Mouse (Mus musculus) layer of hippocampus, adult 2 months (tissue): ENCODE measurements around the gene Mapre1. TPM values are rescaled to one million over a fixed set of nuclear protein-coding genes. Genes with fewer than 3 reads are reported as not detected.

Experiments used
- DNase-seq, 2 experiments: peaks; one replicate each; pipeline ENCODE4 v3.0.0; 2022; ENCODE audit warnings: low spot score in 2 of 2
- H3K27ac ChIP-seq: fragments of 200-600 bp; 2 replicates; pipeline ENCODE4 v1.8.1; 2022
- H3K4me3 ChIP-seq: fragments of 200-600 bp; 2 replicates; pipeline ENCODE4 v1.8.1; 2022; ENCODE audit warnings: mild to moderate bottlenecking
- CTCF ChIP-seq: fragments of 200-600 bp; conservative IDR thresholded peaks from 2 replicates; pipeline ENCODE4 v1.8.1; 2022; ENCODE audit warnings: antibody characterized with exemption, mild to moderate bottlenecking, moderate library complexity
- total RNA-seq, 2 experiments: library from RNA; stranded (reverse); gene quantifications; 2 replicates each; pipeline ENCODE4 v1.2.3; 2021

The Mapre1 gene
- total RNA-seq, 2 experiments from 2014 or later: 72.4 to 75.8 TPM

DNA sequence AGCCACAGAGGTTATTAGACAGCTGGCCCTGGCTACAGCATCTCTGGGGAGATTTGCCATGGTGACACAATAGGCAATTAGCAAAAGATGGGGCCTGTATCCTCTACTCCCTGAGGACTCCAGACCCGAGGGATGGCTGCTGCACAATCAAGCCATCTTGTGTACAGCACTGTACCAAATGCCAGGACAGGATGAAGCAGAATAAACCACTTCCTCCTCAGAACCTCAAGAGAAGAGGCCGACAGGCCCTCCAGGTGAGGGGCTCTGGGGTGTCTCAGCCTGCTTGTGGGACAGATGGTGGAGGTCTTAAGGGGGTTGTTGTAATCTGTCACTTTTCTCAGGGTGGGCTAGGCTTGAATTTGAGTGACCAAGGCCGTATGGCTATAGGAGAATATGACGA, 7.0 kb upstream of the Mapre1 start:
- no peak overlapping the region for H3K4me3 ChIP-seq
- H3K27ac ChIP-seq: no peak overlapping the region
- TF ChIP-seq CTCF: no peak
- no peak for DNase-seq

DNA sequence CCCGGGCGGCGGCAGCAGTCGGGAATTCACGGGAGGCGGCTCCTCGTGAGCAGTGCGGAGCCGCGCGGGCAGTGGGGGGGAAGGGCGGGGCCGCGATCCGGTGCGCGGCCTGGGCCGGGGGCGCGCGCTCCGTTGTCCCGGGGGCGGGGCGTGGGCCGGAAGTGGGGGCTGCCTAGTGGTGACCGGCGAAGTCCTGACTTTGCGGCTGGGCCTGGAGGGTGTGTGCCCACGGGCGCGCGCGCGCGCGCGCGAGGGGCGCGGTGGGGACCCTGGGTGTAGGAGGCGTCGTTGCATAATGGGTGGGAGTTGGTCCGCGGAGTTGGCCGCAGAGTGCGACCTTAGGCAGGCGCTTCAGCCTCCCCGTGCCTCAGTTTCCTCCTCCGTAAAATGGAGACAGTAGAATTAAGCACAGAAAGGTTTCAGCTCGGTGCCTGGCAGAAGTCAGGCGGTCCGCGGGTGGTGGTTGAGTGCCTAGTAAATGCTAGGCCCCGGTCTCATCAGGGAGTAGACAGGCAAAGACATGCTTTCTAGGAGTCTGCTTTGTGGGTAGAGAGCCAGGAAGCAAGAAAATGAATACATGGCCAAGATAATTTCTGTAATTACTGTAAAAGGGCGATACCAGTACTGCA, 477 bp downstream of the Mapre1 start:
- Histone ChIP-seq H3K27ac (peak overlapping the region; percentile 98), H3K4me3 (peak overlapping the region; percentile 89)
- DNase-seq: peak; percentile 10 to 13
- TF ChIP-seq CTCF: no peak

DNA sequence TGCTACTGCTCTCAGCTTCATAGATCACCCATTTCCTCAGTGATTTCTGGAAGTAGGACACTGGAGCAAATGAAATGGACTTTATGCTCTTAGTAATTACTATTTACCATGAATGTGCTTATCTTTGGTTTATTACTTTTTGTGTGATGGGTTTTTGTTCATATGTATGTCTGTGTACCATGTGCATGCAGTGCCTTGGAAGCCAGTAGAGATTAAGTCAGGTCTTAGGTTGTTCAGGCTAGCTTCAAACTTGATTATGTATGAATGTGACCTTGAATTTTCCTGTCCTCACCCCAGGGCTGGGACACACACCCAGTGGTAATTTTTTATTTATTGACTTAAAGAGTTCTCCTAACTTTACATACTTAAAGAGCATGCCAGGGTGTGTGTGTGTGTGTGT, 6.9 kb downstream of the Mapre1 start:
- no peak for DNase-seq
- no peak for TF ChIP-seq CTCF
- no peak overlapping the region for H3K27ac ChIP-seq
- no peak overlapping the region for H3K4me3 ChIP-seq

- no peak for TF ChIP-seq CTCF
These were observed 9.3 kb downstream of the Mapre1 start for GRCm38 (mm10) chr2:153750363-153750762.

DNA sequence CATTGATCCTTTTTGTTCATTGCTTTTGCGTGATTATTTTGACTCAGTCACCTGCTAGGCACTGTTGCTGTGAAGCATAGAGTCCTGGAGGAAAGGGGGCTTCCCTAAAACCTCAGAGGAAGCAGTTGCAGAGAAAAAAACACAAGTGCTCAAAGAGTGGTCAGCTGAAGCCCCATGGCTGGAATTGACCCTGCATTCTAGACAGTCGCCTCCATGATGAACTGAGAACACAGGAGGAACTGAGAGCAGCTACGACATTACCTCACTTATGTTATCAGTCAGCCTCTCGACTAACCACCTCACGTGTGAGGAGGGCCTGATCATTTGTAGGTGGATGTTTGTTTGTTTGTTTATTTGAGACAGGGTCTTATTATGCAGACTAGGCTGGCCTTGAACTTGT, 21.0 kb downstream of the Mapre1 start:
- DNase-seq: no peak
- no peak overlapping the region for H3K27ac ChIP-seq
- TF ChIP-seq CTCF: no peak
- no peak overlapping the region for H3K4me3 ChIP-seq

More at GRCm38 (mm10) chr2:153750363-153750762, 9.3 kb downstream of the Mapre1 start:
- Histone ChIP-seq H3K27ac (no peak overlapping the region), H3K4me3 (no peak overlapping the region)
- DNase-seq: no peak

DNA sequence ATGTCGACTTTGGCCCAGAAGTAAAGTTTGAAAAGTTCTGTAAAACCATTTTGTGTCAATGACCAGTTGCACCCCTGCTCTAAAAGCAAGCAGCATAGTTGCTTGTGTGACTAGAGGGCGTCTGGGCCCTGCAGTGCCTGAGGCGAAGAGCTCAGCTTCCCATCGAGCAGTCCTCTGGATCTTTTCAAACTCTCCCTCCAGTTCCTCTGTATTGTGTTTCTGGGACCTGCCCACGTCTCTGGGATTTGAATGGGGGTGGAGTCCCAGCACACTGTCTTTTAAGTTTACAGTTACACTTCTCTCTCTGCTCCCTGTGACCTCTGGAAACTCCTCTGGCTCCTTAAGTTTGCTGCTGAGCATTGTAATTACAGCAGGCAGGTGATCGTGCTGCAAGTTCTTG, 26.4 kb downstream of the Mapre1 start:
- Histone ChIP-seq H3K4me3 (no peak overlapping the region), H3K27ac (no peak overlapping the region)
- TF ChIP-seq CTCF: no peak
- DNase-seq: no peak

DNA sequence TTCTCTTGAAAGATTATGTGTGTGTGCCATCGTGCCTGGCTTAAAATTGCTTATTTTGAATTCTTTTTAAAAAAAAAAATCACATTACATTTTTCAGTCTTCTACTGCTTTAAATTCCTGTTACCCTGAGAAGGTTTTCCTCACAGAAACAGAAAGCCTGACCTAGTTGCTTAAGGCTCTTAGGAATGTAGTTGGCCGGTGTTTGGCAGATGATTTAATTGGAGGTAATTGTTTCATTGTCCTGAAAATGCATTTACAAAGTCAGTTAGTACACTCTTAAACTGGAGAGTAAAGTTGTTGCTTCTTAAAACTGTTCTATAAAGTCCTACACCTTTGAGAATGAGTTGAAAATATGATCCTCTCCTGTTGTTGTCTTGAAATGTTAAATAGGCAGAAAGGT, 27.8 kb downstream of the Mapre1 start:
- DNase-seq: no peak
- Histone ChIP-seq H3K4me3 (no peak overlapping the region), H3K27ac (0 out of 2 replicates have a peak overlapping the region, but pooled peaks have one; percentile 15)
- no peak for TF ChIP-seq CTCF

DNA sequence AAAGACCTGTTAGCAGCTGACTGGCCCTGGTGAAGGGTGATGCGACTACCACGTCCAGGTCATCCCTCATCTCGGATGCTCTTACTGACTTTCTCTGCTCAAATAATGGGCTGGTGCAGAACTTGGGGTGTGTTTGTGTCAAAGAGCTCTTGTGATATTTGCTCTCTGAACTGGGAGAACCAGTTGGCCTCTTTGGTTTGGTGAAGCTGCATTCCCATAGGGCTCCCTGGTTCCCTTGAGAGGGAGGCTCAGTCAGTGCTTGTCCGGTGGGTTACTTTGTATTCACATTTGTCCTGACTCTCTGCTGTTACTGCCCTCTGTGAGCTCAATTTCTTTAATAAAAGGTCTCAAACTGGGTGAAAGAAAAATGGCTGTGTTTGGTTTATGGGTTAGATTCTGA, 31.9 kb downstream of the Mapre1 start:
- Histone ChIP-seq H3K4me3 (no peak overlapping the region), H3K27ac (no peak overlapping the region)
- DNase-seq: no peak
- TF ChIP-seq CTCF: no peak

- TF ChIP-seq CTCF: no peak
- no peak for DNase-seq
- Histone ChIP-seq H3K4me3 (no peak overlapping the region), H3K27ac (no peak overlapping the region)
These were observed 34.4 kb downstream of the Mapre1 start for GRCm38 (mm10) chr2:153775472-153775871.

DNA sequence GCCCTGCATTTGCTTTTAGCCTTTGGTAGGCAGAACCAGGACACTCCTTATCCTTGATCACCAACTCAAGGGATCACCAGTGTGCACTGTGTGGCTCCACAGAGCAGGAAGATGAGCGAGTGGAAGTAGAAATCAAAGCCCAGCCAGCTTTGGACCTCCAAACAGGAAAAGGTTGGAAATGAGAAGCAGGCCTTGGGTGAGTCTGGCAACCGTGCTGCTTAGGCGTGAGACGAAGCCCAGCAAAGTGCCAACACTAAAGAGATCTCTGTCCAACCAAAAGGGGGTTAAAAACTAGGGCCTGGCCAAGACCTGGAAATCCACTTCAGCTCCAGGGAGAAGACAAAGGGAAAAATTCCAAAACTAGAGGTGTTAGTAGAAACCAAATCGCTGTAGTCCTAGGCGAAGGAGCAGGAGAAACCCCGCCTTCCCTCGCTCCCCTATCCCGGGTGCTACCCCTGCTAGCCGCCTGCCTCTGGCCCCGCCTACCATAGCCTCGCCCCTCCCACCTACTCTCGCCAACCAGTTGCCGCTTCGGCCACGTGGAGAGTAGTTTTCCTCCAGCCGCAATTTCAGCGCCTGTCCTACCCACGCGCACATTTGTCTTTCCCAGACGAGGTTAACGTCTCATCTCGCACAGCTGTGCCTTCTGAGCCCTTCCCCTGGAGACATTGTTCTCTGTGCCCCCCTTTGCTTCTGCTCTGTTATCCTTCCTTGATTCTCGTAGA, 37.7 kb downstream of the Mapre1 start:
- peak; percentile 50 to 51 for DNase-seq
- no peak for TF ChIP-seq CTCF
- peak overlapping the region; percentile 44 for H3K4me3 ChIP-seq
- no peak overlapping the region for H3K27ac ChIP-seq

GRCm38 (mm10) chr2:153779394-153779981, 38.4 kb downstream of the Mapre1 start, which contains the start of gene Efcab8:
Gene Efcab8, plus strand, starts transcription at chr2:153779931.
- no peak for DNase-seq
- no peak for TF ChIP-seq CTCF
- Histone ChIP-seq H3K4me3 (peak within 1 kb of the TSS; percentile 44), H3K27ac (no peak within 1 kb of the TSS)

DNA sequence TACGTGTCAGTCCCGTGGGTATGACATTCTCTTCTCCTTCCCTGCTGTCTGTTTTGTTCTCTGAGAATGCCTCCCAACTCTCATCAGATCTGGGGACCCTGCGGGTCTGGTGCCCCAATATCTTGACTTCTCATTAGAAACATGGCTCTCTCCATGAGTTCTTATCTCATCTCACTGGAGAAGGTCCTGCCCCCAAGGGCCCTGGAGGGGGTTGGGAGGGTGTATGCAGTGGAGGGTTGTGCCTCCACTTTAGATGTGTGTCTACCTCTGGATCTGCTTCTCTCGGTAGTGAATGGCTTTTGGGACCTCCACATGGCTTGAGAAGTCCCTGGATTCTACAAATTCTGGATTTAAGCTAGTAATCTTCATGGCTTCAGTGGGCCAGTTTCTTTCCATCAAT, 40.1 kb downstream of the Mapre1 start:
- no peak overlapping the region for H3K27ac ChIP-seq
- H3K4me3 ChIP-seq: no peak overlapping the region
- no peak for TF ChIP-seq CTCF
- DNase-seq: no peak

GRCm38 (mm10) chr2:153784668-153785067, 43.6 kb downstream of the Mapre1 start:
- TF ChIP-seq CTCF: no peak

More at GRCm38 (mm10) chr2:153784668-153785067, 43.6 kb downstream of the Mapre1 start:
- Histone ChIP-seq H3K4me3 (no peak overlapping the region), H3K27ac (no peak overlapping the region)
- DNase-seq: no peak
